Mouse (Mus musculus) intestine, embryonic 16.5 days (tissue): ENCODE results near the gene Tpst2. TPM values are rescaled to one million over a fixed set of nuclear protein-coding genes. Genes with fewer than 3 reads are reported as not detected.

Experiments used
- polyA plus RNA-seq: library from polyadenylated mRNA; unstranded; fragments of >200 nt; fragmentation: Nextera tagmentation; extraction: Ambion mirVana; gene quantifications from 2 replicates; pipeline ENCODE4 v1.2.1, GENCODE M21; 2015

Tpst2 gene
- polyA plus RNA-seq, 1 experiment from 2014 or later = 52.0 TPM

Other genes starting within 250 kb of the Tpst2 start
- gene Cryba4, start 24.2 kb upstream of the Tpst2 start, polyA plus RNA-seq = 1.3 and 1.5 TPM in 2 replicates
- 2.7 and 2.9 TPM in 2 replicates for gene Crybb1, start 20.9 kb upstream of the Tpst2 start, polyA plus RNA-seq
- 26.6 and 26.8 TPM in 2 replicates for gene Tfip11, start 49.7 kb downstream of the Tpst2 start, polyA plus RNA-seq
- 28.5 and 30.4 TPM in 2 replicates for gene Srrd, start 66.3 kb downstream of the Tpst2 start, polyA plus RNA-seq
- 47.1 and 48.4 TPM in 2 replicates for gene Hps4, start 66.4 kb downstream of the Tpst2 start, polyA plus RNA-seq
- gene Gm6583, start 79.3 kb downstream of the Tpst2 start, polyA plus RNA-seq = 0.06 and 0.22 TPM in 2 replicates
- gene Asphd2, start 118.2 kb downstream of the Tpst2 start, polyA plus RNA-seq = 1.9 and 2.5 TPM in 2 replicates
- gene Gm6588, start 172.7 kb downstream of the Tpst2 start, polyA plus RNA-seq = not detected in 2 replicates